Mouse (Mus musculus) heart, postnatal 0 days (tissue): ENCODE measurements around the gene Tln2.

Experiments used
- CTCF ChIP-seq: IDR thresholded peaks from 2 replicates; pipeline ENCODE4 v1.5.1; 2016; ENCODE audit warnings: antibody characterized with exemption, control low read depth, low read depth
- EP300 ChIP-seq: IDR thresholded peaks from 2 replicates; pipeline ENCODE4 v1.6.1; 2016; ENCODE audit warnings: antibody characterized with exemption, low read depth

- TF ChIP-seq CTCF (no peak), EP300 (no peak)
Observed at GRCm38 (mm10) chr9:67397756-67398155, 161.7 kb downstream of the Tln2 start.
